Mouse (Mus musculus) urinary bladder, postnatal 4 days (tissue): Measurements from ENCODE around the gene Sfmbt1.
"Not testable (repeated sequence)": the region's sequence is repeated elsewhere in the genome, so short reads cannot be mapped to it uniquely, and the experiment has no call there.

Experiments used
- DNase-seq, 2 experiments: peaks; one replicate each; pipeline ENCODE4 v3.0.0; 2021 to 2022; ENCODE audit warnings: low spot score in 2 of 2

The Sfmbt1 gene

GRCm38 (mm10) chr14:30716051-30716952, 1.7 kb downstream of the Sfmbt1 start:
- peak in 1 of 2 experiments; percentile 60 for DNase-seq

GRCm38 (mm10) chr14:30716953-30717285, 2.3 kb downstream of the Sfmbt1 start:
- no peak for DNase-seq

DNA sequence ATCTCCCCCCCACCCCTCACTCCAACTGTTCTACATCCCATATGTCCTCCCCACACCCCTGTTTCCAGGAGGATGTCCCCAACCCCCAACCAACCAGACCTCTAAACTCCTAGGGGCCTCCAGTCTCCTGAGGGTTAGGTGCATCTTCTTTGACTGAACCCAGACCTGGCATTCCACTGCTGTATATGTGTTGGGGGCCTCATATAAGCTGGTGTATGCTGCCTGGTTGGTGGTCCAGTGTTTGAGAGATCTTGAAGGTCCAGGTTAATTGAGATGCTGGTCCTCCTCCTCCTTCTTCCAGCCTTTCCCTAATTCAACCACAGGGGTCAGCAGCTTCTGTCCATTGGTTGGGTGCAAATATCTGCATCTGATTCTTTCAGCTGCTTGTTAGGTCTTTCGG, 4.0 kb downstream of the Sfmbt1 start:
- DNase-seq, result not testable (repeated sequence)

GRCm38 (mm10) chr14:30719514-30719913, 4.9 kb downstream of the Sfmbt1 start:
- no peak for DNase-seq

GRCm38 (mm10) chr14:30721850-30722249, 7.2 kb downstream of the Sfmbt1 start:
- DNase-seq, result no peak

DNA sequence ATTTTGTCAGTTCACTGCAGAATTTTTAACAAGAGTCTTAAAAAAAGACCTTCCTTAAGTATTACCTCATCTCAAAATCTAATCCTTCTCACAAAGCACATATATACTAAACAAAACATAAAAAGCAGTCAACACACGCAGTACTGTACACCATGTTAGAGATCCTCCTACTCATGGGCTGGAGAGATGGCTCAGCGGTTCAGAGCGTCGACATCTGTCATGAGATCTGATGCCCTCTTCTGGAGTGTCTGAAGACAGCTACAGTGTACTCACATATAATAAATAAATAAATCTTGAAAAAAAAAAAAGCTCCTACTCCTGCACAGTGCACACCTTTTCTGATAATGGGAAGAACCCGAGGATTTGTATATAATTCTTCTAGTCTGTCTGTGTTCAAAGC, 7.8 kb downstream of the Sfmbt1 start:
- no peak for DNase-seq

DNA sequence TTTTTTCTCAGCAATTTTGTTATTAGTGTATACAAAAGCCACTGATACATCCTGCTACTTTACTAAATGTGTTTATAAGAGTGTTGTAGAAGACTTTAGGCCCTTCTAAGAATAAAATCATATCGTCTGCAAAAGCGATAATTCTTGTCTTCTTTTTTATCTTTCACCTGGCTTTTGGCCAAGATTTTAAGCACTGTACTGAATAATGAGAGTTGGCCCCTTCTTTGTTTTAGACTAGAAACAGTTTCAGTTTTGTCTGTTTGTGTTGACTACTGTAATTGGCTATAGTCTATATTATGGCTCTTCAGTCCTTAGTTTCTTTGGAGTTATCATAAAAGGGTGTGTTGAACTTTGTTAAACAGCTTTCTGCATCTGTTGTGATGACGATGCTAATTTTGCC, 17.2 kb downstream of the Sfmbt1 start:
- no peak for DNase-seq

- DNase-seq, result no peak
These were observed 20.0 kb downstream of the Sfmbt1 start for GRCm38 (mm10) chr14:30734665-30735064.

DNA sequence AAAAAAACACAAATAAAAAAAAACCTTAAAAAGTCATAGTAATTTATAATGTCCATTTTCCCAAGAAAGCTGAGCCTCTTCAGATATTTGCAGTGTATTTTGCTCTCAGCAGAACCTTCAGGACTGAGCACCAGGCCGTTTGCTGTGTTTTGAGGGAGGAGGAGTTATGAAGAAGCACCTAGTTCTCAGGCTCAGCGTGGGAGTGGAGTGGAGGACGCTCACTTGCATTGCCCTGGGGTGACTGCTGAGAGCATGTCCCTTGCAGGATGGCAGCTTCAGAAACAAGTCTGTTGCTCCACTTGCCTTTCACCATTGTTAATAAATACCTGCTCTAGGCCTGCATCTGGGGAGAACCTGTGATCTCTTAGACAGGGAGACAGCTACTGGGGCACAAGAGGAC, 21.2 kb downstream of the Sfmbt1 start:
- DNase-seq, result no peak

DNA sequence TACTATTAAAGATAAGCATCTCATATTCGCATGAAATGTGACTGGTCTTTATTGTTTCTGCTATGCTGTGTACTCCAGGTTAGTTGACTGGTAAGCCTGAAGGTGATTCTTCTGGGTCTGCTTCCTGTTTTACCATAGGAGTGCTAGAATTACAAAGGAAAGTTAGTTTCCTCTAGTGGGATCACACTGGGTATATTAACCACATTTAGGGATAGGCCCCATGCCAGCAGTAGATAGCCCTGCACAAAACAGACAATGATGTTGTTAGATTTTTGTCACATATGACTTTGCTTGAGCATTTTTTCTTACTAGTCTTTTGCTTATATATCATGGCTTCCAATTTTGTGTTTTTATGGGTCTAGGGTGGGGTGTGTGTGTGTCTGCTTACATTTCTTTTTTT, 21.8 kb downstream of the Sfmbt1 start:
- DNase-seq, result no peak

GRCm38 (mm10) chr14:30743891-30744290, 29.2 kb downstream of the Sfmbt1 start:
- DNase-seq, result no peak

- no peak for DNase-seq
These were observed 31.5 kb downstream of the Sfmbt1 start for GRCm38 (mm10) chr14:30746160-30746559.

GRCm38 (mm10) chr14:30757239-30757638, 42.6 kb downstream of the Sfmbt1 start:
- no peak for DNase-seq

- DNase-seq, result no peak
These were observed 46.6 kb downstream of the Sfmbt1 start for GRCm38 (mm10) chr14:30761211-30761610.

DNA sequence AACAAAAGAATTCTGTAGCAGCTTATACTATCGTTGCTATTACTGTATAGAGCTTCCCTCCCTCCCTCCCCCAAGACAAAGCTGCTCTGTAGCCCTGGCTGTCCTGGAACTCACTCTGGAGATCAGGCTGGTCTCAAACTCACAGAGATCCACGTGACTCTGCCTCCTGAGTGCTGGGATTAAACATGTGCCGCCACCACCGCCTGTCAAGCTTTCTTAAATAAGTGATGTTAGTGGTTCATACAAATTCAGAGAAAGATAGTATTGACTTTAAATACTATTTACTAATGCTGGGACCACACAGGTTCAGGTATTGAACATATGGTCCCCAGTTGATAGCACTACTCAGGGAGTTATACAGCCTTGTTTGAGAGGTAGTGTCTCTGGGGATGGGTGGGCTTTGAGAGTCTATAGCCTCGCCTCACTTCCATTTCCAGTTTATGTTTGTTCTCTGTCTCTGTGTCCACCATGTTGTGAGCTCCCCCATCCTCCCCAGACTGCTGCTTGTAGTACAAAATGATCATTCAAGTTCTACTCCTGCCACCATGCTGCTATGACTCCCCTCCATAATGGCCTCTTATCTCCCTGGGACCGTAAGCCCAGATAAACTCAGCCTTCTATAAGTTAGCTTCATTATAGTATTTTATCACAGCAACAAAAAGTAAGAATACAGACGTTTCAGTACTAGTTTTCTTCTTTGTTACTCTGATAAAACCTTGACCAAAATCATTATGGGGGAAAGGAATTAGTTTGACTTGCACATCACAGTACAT, 47.7 kb downstream of the Sfmbt1 start:
- no peak for DNase-seq

GRCm38 (mm10) chr14:30762904-30763568, 48.4 kb downstream of the Sfmbt1 start:
- DNase-seq, result no peak

- DNase-seq, result no peak
These were observed 70.0 kb downstream of the Sfmbt1 start for GRCm38 (mm10) chr14:30784614-30785013.

GRCm38 (mm10) chr14:30789471-30789870, 74.8 kb downstream of the Sfmbt1 start:
- no peak for DNase-seq

GRCm38 (mm10) chr14:30792871-30793270, 78.2 kb downstream of the Sfmbt1 start:
- DNase-seq, result no peak

DNA sequence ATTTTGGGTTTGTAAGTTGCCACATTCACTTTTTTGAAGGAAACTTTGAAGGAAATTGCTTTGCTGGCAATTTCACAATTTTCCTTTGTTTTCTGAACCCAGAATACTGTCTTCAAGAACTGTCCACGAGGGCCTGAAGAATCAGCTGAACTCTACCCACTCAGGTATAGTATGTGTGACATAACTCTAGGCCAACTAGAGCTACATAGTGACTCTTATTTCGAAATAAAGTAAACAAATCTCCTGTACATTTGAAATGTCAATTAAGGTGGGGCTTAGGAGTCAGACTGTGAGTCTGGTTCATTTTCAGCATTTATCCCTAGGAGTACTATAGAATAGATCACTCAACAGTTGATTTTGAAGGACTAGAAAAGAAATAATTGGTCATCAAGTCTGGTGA, 87.1 kb downstream of the Sfmbt1 start:
- DNase-seq, result no peak

- no peak for DNase-seq
These were observed 106.5 kb downstream of the Sfmbt1 start for GRCm38 (mm10) chr14:30821136-30821535.

- no peak for DNase-seq
These were observed 109.9 kb downstream of the Sfmbt1 start for GRCm38 (mm10) chr14:30824456-30824995.
